Mouse (Mus musculus) cerebellum, adult 2 months (tissue): ENCODE data around the gene Epas1. TPM values are rescaled to one million over a fixed set of nuclear protein-coding genes. Genes with fewer than 3 reads are reported as not detected.

Source experiments
- DNase-seq, 2 experiments: peaks; one replicate each; pipeline ENCODE4 v3.0.0; 2021
- H3K27ac ChIP-seq: fragments of 200-500 bp; 2 replicates; pipeline ENCODE4 v1.5.1; 2012; ENCODE audit warnings: low read length, control low read depth, inconsistent platforms; ENCODE audit not compliant: insufficient read depth
- H3K27me3 ChIP-seq: fragments of 200-500 bp; 2 replicates; pipeline ENCODE4 v1.6.1; 2012; ENCODE audit warnings: inconsistent platforms, mild to moderate bottlenecking, low read length, moderate library complexity; ENCODE audit not compliant: control insufficient read depth, insufficient read depth
- H3K4me1 ChIP-seq: fragments of 200-500 bp; 2 replicates; pipeline ENCODE4 v1.6.1; 2011; ENCODE audit warnings: low read length; ENCODE audit not compliant: control insufficient read depth, insufficient read depth
- H3K4me3 ChIP-seq: fragments of 200-500 bp; replicated peaks from 2 replicates; pipeline ENCODE3; 2011; ENCODE audit warnings: mild to moderate bottlenecking, low read depth, low read length, control low read depth; ENCODE audit not compliant: insufficient read depth
- CTCF ChIP-seq: fragments of 200-500 bp; IDR thresholded peaks from 2 replicates; pipeline ENCODE4 v1.5.1; 2011; ENCODE audit warnings: low read depth, mild to moderate bottlenecking, control low read depth, low read length, moderate library complexity, borderline replicate concordance; ENCODE audit not compliant: insufficient read depth
- POLR2A ChIP-seq: fragments of 200-500 bp; IDR thresholded peaks from 2 replicates; pipeline ENCODE4 v1.6.1; 2011; ENCODE audit warnings: low read length, control low read depth, borderline replicate concordance; ENCODE audit not compliant: insufficient read depth
- WGBS: fragments of 180-500 bp; shearing (Covaris S2); methylation state at CpG from one replicate; pipeline ENCODE4 v1.1.7; 2018; 5-methylcytosine and 5-hydroxymethylcytosine counted together
- polyA plus RNA-seq: library from polyadenylated mRNA; depleted of rRNA; stranded (reverse); fragments of >200 nt; gene quantifications from 2 replicates; pipeline ENCODE4 v1.2.3, GENCODE M21; 2012; rRNA removed

Gene Epas1
- polyA plus RNA-seq, 1 experiment = 71.1 TPM

DNA sequence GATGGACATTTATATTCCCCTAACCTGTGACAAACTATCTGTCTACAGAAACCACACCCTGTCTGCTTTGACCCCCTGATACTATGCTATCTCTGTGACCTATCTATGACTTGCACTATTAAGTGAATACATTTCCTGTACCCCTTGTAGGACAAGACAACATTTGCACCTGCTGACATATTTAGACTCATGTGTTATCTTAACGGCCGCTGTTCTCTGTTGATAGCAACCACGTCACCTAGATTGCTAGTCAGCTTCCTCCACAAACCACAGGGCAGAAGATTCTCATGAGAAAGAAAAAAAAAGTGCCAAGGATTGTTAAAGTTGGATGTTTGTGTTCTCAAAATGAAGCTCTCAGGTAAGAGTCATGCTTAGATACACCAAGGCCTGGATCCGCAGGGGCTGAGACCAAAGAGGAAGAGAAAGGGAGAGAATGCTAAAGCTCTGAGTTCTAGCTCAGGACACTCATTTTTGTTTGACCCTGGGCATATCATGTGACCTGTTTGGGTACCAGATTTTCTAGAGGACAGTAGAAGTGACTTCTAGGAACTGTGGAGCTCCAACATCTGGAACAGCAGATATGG is 127.1 kb downstream of the Epas1 start:
- WGBS = 91% methylated on average over 4 of the region's 4 CpGs

More for the DNA sequence above, 127.1 kb downstream of the Epas1 start:
- no peaks in the 10 kb centered on the region for H3K4me1 ChIP-seq
- no peak for DNase-seq
- no peaks in the 10 kb centered on the region for H3K27me3 ChIP-seq
- no peak for TF ChIP-seq POLR2A
- TF ChIP-seq CTCF = no peak
- H3K4me3 ChIP-seq = no peak overlapping the region
- H3K27ac ChIP-seq = no peak overlapping the region

Other genes with a start within 250 kb of the Epas1 start
- gene Gm10309, start 248.5 kb upstream of the Epas1 start, polyA plus RNA-seq = 0.06 TPM in 1 of 2 replicates, not detected in the other
- not detected in 2 replicates for gene Tmem247, start 163.6 kb downstream of the Epas1 start, polyA plus RNA-seq
- gene Atp6v1e2, start 194.2 kb downstream of the Epas1 start, polyA plus RNA-seq = 0.22 TPM in 1 of 2 replicates, not detected in the other
- gene Rhoq, start 209.4 kb downstream of the Epas1 start, polyA plus RNA-seq = 42.5 and 47.1 TPM in 2 replicates